ENCODE assay signal across 34 mouse cellular contexts in genomic region chr16:26088976-26089375, GRCm38 (mm10).
"Had no signal": no experiment of that assay in that cellular context is flagged by ENCODE, and none has a peak within 500 bp of the region (broad histone marks: within the 10 kb centered on the region; RNA-seq: fewer than 3 reads in every experiment).

No protein-coding gene starts in this region.

- H3K4me1 ChIP-seq: hindbrain, embryonic 10.5 days; hindbrain, embryonic 12.5 days; hindbrain, embryonic 13.5 days; hindbrain, embryonic 15.5 days; intestine, embryonic 15.5 days had no signal

- DNase-seq: heart, postnatal 10 days; heart, postnatal 14 days; heart, postnatal 36 days; heart, postnatal 4 days; kidney, adult 11 months; kidney, adult 18-20 months; kidney, adult 8-10 months; kidney, postnatal 10 days; kidney, postnatal 14 days; kidney, postnatal 25 days; kidney, postnatal 36 days; kidney, postnatal 4 days; layer of hippocampus, adult 9-11 months; layer of hippocampus, postnatal 36 days had no signal

- H3K36me3 ChIP-seq: heart, embryonic 10.5 days; heart, embryonic 12.5 days; heart, embryonic 15.5 days; hindbrain, embryonic 10.5 days; hindbrain, embryonic 12.5 days; hindbrain, embryonic 13.5 days; hindbrain, embryonic 15.5 days; intestine, embryonic 15.5 days; kidney, embryonic 15.5 days had no signal

- H3K27me3 ChIP-seq: heart, embryonic 12.5 days; heart, embryonic 13.5 days; heart, embryonic 15.5 days; hindbrain, embryonic 12.5 days; hindbrain, embryonic 13.5 days; hindbrain, embryonic 15.5 days; intestine, embryonic 15.5 days; kidney, embryonic 15.5 days had no signal

- H3K9ac ChIP-seq: heart, embryonic 12.5 days; heart, embryonic 13.5 days; heart, embryonic 15.5 days; hindbrain, embryonic 12.5 days; hindbrain, embryonic 13.5 days; hindbrain, embryonic 14.5 days; hindbrain, embryonic 15.5 days; intestine, embryonic 15.5 days; kidney, embryonic 15.5 days had no signal

- H3K27ac ChIP-seq: heart, embryonic 10.5 days; heart, embryonic 13.5 days; heart, embryonic 15.5 days; hindbrain, embryonic 10.5 days; hindbrain, embryonic 12.5 days; hindbrain, embryonic 13.5 days; hindbrain, embryonic 14.5 days; hindbrain, embryonic 15.5 days; hindbrain, postnatal 0 days; intestine, embryonic 15.5 days; kidney, embryonic 15.5 days; kidney, postnatal 0 days; layer of hippocampus, adult 2 months; left cerebral cortex, adult 2 months had no signal

- ATAC-seq: hindbrain, embryonic 16.5 days; hindbrain, postnatal 0 days; inflammation-experienced regulatory T-cells, adult 6 months; intestine, embryonic 15.5 days; intestine, embryonic 16.5 days; intestine, postnatal 0 days had no signal

- H3K4me2 ChIP-seq: heart, embryonic 11.5 days; heart, embryonic 12.5 days; heart, embryonic 13.5 days; heart, embryonic 15.5 days; hindbrain, embryonic 12.5 days; hindbrain, embryonic 13.5 days; hindbrain, embryonic 14.5 days; hindbrain, embryonic 15.5 days; intestine, embryonic 15.5 days; kidney, embryonic 15.5 days had no signal

- H3K9me3 ChIP-seq: heart, embryonic 10.5 days; heart, embryonic 12.5 days; heart, embryonic 13.5 days; heart, embryonic 15.5 days; hindbrain, embryonic 10.5 days; hindbrain, embryonic 13.5 days; hindbrain, embryonic 15.5 days; intestine, embryonic 15.5 days; kidney, embryonic 15.5 days had no signal

- H3K4me3 ChIP-seq: heart, embryonic 10.5 days; heart, embryonic 12.5 days; heart, embryonic 13.5 days; heart, embryonic 15.5 days; hindbrain, embryonic 10.5 days; hindbrain, embryonic 12.5 days; hindbrain, embryonic 13.5 days; hindbrain, embryonic 15.5 days; intestine, embryonic 15.5 days; kidney, embryonic 15.5 days; layer of hippocampus, adult 2 months; left cerebral cortex, adult 2 months had no signal
